Mouse (Mus musculus) heart, embryonic 13.5 days (tissue): ENCODE results near the gene Snx29. TPM values are rescaled to one million over a fixed set of nuclear protein-coding genes. Genes with fewer than 3 reads are reported as not detected.
A peak's percentile ranks its signal among the peaks of the same experiment; 100 is the strongest.
"Not testable (repeated sequence)": the region's sequence is repeated elsewhere in the genome, so short reads cannot be mapped to it uniquely, and the experiment has no call there.

ENCODE experiments used
- ATAC-seq: fragments of 200-750 bp; cut with Nextera tagmentation; 2 replicates; pipeline ENCODE4 v1.8.0; 2017; ENCODE audit warnings: moderate TSS enrichment; ENCODE audit not compliant: insufficient number of reproducible peaks, low FRiP score, low TSS enrichment; ENCODE audit errors: extremely low read depth
- H3K27ac ChIP-seq: fragments of 300-500 bp; sonication (generic); replicated peaks from 2 replicates; pipeline ENCODE4 v1.5.1; 2015; ENCODE audit warnings: moderate library complexity, mild to moderate bottlenecking, inconsistent platforms
- H3K27me3 ChIP-seq: fragments of 300-500 bp; sonication (generic); replicated peaks from 2 replicates; pipeline ENCODE4 v1.6.1; 2015; ENCODE audit warnings: mild to moderate bottlenecking, inconsistent platforms
- H3K36me3 ChIP-seq: fragments of 300-500 bp; sonication (generic); 2 replicates; pipeline ENCODE4 v1.6.1; 2015; ENCODE audit warnings: mild to moderate bottlenecking, inconsistent platforms
- H3K4me1 ChIP-seq: fragments of 300-500 bp; sonication (generic); 2 replicates; pipeline ENCODE4 v1.6.1; 2015; ENCODE audit warnings: inconsistent platforms
- H3K4me2 ChIP-seq: fragments of 300-500 bp; sonication (generic); 2 replicates; pipeline ENCODE4 v1.6.1; 2015; ENCODE audit warnings: inconsistent platforms, mild to moderate bottlenecking, moderate library complexity
- H3K4me3 ChIP-seq: fragments of 300-500 bp; sonication (generic); 2 replicates; pipeline ENCODE4 v1.5.1; 2015; ENCODE audit warnings: moderate library complexity, mild to moderate bottlenecking, inconsistent platforms
- H3K9ac ChIP-seq: fragments of 300-500 bp; sonication (generic); 2 replicates; pipeline ENCODE4 v1.6.1; 2015; ENCODE audit warnings: inconsistent platforms, mild to moderate bottlenecking, moderate library complexity
- H3K9me3 ChIP-seq: fragments of 300-500 bp; sonication (generic); 2 replicates; pipeline ENCODE4 v1.6.1; 2016; ENCODE audit warnings: inconsistent platforms
- WGBS: fragments of 180-500 bp; shearing (Covaris S2); methylation state at CpG from one replicate; pipeline ENCODE4 v1.1.7; 2015; ENCODE audit warnings: mixed read lengths; 5-methylcytosine and 5-hydroxymethylcytosine counted together
- polyA plus RNA-seq: library from polyadenylated mRNA; unstranded; fragments of >200 nt; fragmentation: Nextera tagmentation; extraction: Ambion mirVana; gene quantifications from 2 replicates; pipeline ENCODE4 v1.2.1, GENCODE M21; 2015

Snx29 gene
- polyA plus RNA-seq, 1 experiment from 2014 or later, result 6.0 TPM

- H3K27ac ChIP-seq, result no peak overlapping the region
- no peak overlapping the region for H3K4me2 ChIP-seq
- H3K36me3 ChIP-seq, result no peaks in the 10 kb centered on the region
- no peak overlapping the region for H3K9ac ChIP-seq
- ATAC-seq, result no peak
- 39% methylated on average over 5 of the region's 5 CpGs for WGBS
- peaks cover 9% of the 10 kb centered on the region for H3K4me1 ChIP-seq
- H3K4me3 ChIP-seq, result no peak overlapping the region
- H3K27me3 ChIP-seq, result no peaks in the 10 kb centered on the region
- H3K9me3 ChIP-seq, result no peaks in the 10 kb centered on the region
These were observed 6.9 kb upstream of the Snx29 start for GRCm38 (mm10) chr16:11315786-11316320.

DNA sequence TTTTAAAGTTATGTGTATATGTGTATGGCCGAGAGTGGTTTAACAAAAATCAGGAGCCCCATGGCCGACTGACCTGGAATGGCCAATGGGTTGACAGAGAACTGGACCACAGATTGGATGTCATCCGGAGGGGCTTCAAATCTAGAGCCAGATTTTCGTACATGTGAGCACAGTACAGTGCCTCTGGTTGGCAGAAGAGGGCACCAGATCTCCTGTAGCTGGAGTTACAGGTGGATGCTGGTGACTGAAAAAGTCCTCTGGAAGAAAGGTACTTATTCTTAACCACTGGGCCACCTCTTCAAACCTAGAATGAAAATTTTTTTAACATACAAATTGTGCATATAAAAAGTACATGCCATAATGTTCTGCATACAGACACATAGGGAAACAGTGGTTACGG, 6.0 kb upstream of the Snx29 start:
- WGBS, result 71% methylated on average over 5 of the region's 5 CpGs
- Histone ChIP-seq H3K9me3 (no peaks in the 10 kb centered on the region), H3K4me1 (peaks cover 10% of the 10 kb centered on the region), H3K36me3 (no peaks in the 10 kb centered on the region), H3K4me2 (no peak overlapping the region), H3K27me3 (no peaks in the 10 kb centered on the region), H3K9ac (no peak overlapping the region), H3K27ac (no peak overlapping the region), H3K4me3 (no peak overlapping the region)
- no peak for ATAC-seq

DNA sequence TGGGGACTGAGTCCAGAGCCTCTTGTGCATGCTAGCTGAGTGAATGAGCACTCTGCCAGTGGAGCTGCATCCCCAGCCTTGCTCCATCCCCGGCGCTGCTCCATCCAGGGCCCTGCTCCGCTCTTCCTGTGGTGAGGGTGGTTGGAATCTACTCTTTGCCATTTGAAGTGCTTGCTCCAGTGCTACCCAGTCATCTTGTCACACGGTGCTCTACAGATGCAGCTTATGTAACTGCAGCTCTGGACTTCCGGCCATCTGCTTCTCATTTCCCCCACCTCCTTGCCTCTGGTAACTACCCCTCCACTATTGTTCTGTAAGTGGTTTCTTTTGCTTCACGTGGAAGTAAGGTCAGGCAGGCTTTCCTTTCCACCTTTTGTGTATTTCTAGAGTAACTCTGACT, 5.4 kb upstream of the Snx29 start:
- Histone ChIP-seq H3K9me3 (no peaks in the 10 kb centered on the region), H3K36me3 (no peaks in the 10 kb centered on the region), H3K9ac (no peak overlapping the region), H3K4me3 (no peak overlapping the region), H3K4me1 (peaks cover 15% of the 10 kb centered on the region), H3K27ac (no peak overlapping the region), H3K27me3 (no peaks in the 10 kb centered on the region), H3K4me2 (no peak overlapping the region)
- no peak for ATAC-seq
- 59% methylated on average over 6 of the region's 6 CpGs for WGBS

DNA sequence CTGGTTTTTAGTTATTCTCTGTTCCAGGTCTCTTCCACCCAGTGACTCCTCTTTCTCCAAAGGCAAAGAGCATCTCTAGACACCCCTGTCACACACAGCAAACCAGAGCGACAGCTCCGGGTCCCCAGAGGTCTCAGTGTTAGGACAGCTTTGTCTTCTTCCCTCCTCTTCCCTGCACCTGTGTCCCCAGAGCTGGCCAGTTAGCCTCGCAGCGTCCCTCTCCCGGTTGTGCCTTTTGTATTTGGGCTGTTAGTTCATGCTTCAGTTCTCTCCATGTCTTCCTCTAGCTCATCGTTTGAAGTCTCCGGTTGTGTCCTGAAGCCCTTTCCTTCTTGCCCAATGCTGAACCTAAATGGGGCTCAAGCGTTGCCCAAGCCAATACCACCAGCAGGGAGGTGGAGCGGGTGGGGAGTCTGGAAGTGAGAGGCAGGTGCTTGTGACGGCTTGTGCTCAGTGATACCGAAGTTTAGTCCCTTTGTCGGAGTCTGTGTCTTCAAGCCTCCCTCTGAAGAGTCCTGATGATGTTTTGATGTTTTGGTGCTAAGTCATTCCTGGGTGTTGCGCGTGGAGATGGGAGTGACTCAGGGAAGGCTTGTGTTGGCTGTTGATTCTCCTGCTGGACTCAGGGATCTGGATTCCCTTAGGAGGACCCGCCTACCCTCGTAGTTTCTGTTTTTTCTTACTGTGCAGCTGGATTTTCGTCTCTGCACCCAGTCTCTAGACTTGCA, 780 bp downstream of the Snx29 start:
- Histone ChIP-seq H3K9ac (peak overlapping the region; percentile 95), H3K4me3 (peak overlapping the region; percentile 90), H3K36me3 (no peaks in the 10 kb centered on the region), H3K4me1 (peaks cover 16% of the 10 kb centered on the region), H3K27ac (peak overlapping the region; percentile 89), H3K4me2 (peak overlapping the region; percentile 99), H3K27me3 (no peaks in the 10 kb centered on the region), H3K9me3 (no peaks in the 10 kb centered on the region)
- 4% methylated on average over 17 of the region's 17 CpGs for WGBS
- no peak for ATAC-seq

GRCm38 (mm10) chr16:11330081-11330800, 7.5 kb downstream of the Snx29 start:
- no peaks in the 10 kb centered on the region for H3K27me3 ChIP-seq
- ATAC-seq, result no peak
- H3K36me3 ChIP-seq, result no peaks in the 10 kb centered on the region
- WGBS, result 63% methylated on average over 3 of the region's 3 CpGs
- no peak overlapping the region for H3K27ac ChIP-seq
- no peaks in the 10 kb centered on the region for H3K9me3 ChIP-seq
- peaks cover 9% of the 10 kb centered on the region for H3K4me1 ChIP-seq
- no peak overlapping the region for H3K4me3 ChIP-seq
- no peak overlapping the region for H3K4me2 ChIP-seq
- no peak overlapping the region for H3K9ac ChIP-seq

- Histone ChIP-seq H3K27me3 (no peaks in the 10 kb centered on the region), H3K4me1 (peaks cover 9% of the 10 kb centered on the region), H3K36me3 (no peaks in the 10 kb centered on the region), H3K9ac (no peak overlapping the region), H3K4me3 (no peak overlapping the region), H3K27ac (no peak overlapping the region), H3K9me3 (no peaks in the 10 kb centered on the region), H3K4me2 (no peak overlapping the region)
- WGBS, result 75% methylated on average over 1 of the region's 1 CpGs
- no peak for ATAC-seq
These were observed 8.3 kb downstream of the Snx29 start for GRCm38 (mm10) chr16:11331030-11331429.

- no peak for ATAC-seq
These were observed 20.6 kb downstream of the Snx29 start for GRCm38 (mm10) chr16:11343292-11343815.

GRCm38 (mm10) chr16:11351903-11352302, 29.2 kb downstream of the Snx29 start:
- Histone ChIP-seq H3K27me3 (no peaks in the 10 kb centered on the region), H3K27ac (peak overlapping the region; percentile 29; the same call in 1 of the 2 replicates), H3K9ac (no peak overlapping the region), H3K4me1 (peaks cover 14% of the 10 kb centered on the region), H3K4me2 (no peak overlapping the region), H3K36me3 (0 out of 2 replicates have a peak, but pooled peaks cover 4% of the 10 kb centered on the region), H3K9me3 (no peaks in the 10 kb centered on the region), H3K4me3 (no peak overlapping the region)
- ATAC-seq, result no peak
- WGBS, result 15% methylated on average over 7 of the region's 7 CpGs

More at GRCm38 (mm10) chr16:11343292-11343815, 20.6 kb downstream of the Snx29 start:
- H3K9me3 ChIP-seq, result no peaks in the 10 kb centered on the region
- no peak overlapping the region for H3K4me3 ChIP-seq
- H3K4me1 ChIP-seq, result peaks cover 8% of the 10 kb centered on the region
- no peaks in the 10 kb centered on the region for H3K36me3 ChIP-seq
- H3K27me3 ChIP-seq, result no peaks in the 10 kb centered on the region
- no peak overlapping the region for H3K9ac ChIP-seq
- no peak overlapping the region for H3K4me2 ChIP-seq
- peak overlapping the region; percentile 16; the same call in 1 of the 2 replicates for H3K27ac ChIP-seq
- WGBS, result 45% methylated on average over 4 of the region's 4 CpGs

DNA sequence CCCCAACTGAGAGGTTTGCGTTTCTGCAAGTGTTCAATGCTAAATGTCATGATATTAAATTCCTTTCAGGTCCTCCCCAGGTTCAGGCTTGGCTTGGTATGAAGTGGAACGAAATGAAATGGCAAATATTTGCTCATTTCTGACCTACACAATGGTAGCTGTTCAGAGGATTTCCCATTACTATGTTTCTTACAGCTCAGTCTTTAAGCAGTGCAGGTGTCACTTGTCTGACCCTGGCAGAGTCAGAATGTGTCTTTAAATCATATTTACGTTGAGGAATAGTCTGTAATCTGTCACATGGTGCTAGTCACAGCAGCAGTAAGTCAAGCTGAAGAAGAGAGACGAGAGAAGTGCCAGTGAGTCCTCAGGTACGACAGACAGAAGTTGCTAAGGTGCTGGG, 36.5 kb downstream of the Snx29 start:
- Histone ChIP-seq H3K4me3 (no peak overlapping the region), H3K36me3 (peaks cover 5% of the 10 kb centered on the region; the same call in 1 of the 2 replicates), H3K4me1 (no peaks in the 10 kb centered on the region), H3K9me3 (no peaks in the 10 kb centered on the region), H3K9ac (no peak overlapping the region), H3K27me3 (no peaks in the 10 kb centered on the region), H3K4me2 (no peak overlapping the region), H3K27ac (no peak overlapping the region)
- 74% methylated on average over 5 of the region's 5 CpGs for WGBS
- ATAC-seq, result no peak

DNA sequence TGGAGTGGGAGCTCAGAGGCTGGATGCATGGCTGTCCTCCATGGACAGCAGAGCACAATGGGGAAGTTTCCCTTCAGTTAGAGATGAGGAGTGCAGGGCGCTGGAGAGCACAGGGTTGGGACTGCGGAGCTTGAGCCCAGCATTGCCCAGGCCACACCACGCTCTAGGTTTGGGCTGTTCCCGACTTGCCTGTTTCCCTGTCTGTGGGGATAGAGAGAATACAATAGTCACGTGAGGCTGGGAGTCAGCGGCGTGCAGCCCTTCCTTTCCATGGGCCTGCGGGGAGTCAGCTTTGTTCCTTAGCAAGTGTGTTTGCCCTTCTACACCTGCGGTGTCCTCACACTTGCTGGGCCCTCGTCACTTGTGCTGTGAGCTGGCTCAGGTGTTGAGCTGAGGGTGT, 37.2 kb downstream of the Snx29 start:
- Histone ChIP-seq H3K9me3 (no peaks in the 10 kb centered on the region), H3K36me3 (peaks cover 5% of the 10 kb centered on the region; the same call in 1 of the 2 replicates), H3K27ac (no peak overlapping the region), H3K9ac (no peak overlapping the region), H3K4me1 (no peaks in the 10 kb centered on the region), H3K4me2 (no peak overlapping the region), H3K4me3 (no peak overlapping the region), H3K27me3 (no peaks in the 10 kb centered on the region)
- ATAC-seq, result no peak
- WGBS, result 48% methylated on average over 10 of the region's 10 CpGs

- not testable (repeated sequence) for H3K4me3 ChIP-seq, H3K9me3 ChIP-seq, H3K27me3 ChIP-seq, H3K4me1 ChIP-seq, H3K4me2 ChIP-seq, H3K9ac ChIP-seq, H3K36me3 ChIP-seq, ATAC-seq, H3K27ac ChIP-seq
- WGBS, result 79% methylated on average over 2 of the region's 2 CpGs
These were observed 37.9 kb downstream of the Snx29 start for GRCm38 (mm10) chr16:11360576-11360975.
